In genomic region chr19:35180102-35180501, GRCm38 (mm10) we compare ENCODE assay signal across 24 mouse cellular contexts.
DNase-seq lines count a peak whose midpoint lies in the region; ATAC-seq and TF ChIP-seq lines count a peak whose summit lies in the region.
"Had no signal": no experiment of that assay in that cellular context is flagged by ENCODE, and none has a peak within 500 bp of the region (broad histone marks: within the 10 kb centered on the region; RNA-seq: fewer than 3 reads in every experiment).

No protein-coding gene starts in this region.

- in situ Hi-C loops in ES-E14 (cut with MboI; ENCODE audit: low sequenced_read_pairs in 2 of 2, unreplicated experiment in 2 of 2) = no loop called here

- 39% methylated on average over 1 of the region's 1 CpGs for WGBS in forebrain, embryonic 14.5 days
- 69% methylated on average over 1 of the region's 1 CpGs for WGBS in forebrain, embryonic 11.5 days

- H3K36me3 ChIP-seq in forebrain, embryonic 14.5 days (ENCODE audit: control insufficient read depth, insufficient read depth, low read length) = no peaks in the 10 kb centered on the region
- H3K36me3 ChIP-seq in forebrain, embryonic 11.5 days (ENCODE audit: control insufficient read depth, insufficient read depth, low read length) = no peaks in the 10 kb centered on the region
- H3K36me3 ChIP-seq in ES-E14 (ENCODE audit: control insufficient read depth, insufficient read depth, low read length, poor library complexity, severe bottlenecking) = no peaks in the 10 kb centered on the region
- H3K36me3 ChIP-seq: embryonic facial prominence, embryonic 13.5 days; embryonic facial prominence, embryonic 15.5 days; forebrain, embryonic 10.5 days; forebrain, embryonic 15.5 days had no signal

- no peak overlapping the region for H3K9ac ChIP-seq in forebrain, embryonic 14.5 days (ENCODE audit: low read length)
- no peak overlapping the region for H3K9ac ChIP-seq in forebrain, embryonic 11.5 days (ENCODE audit: low read length)
- no peak overlapping the region for H3K9ac ChIP-seq in ES-E14 (ENCODE audit: insufficient read depth, low read depth, low read length, poor library complexity, severe bottlenecking)
- H3K9ac ChIP-seq: embryonic facial prominence, embryonic 13.5 days; embryonic facial prominence, embryonic 15.5 days; forebrain, embryonic 15.5 days had no signal

- no peak for TF ChIP-seq POLR2A in brain, embryonic 14.5 days (IDR thresholded peaks at IDR 0.05; ENCODE audit: borderline replicate concordance, extremely low read depth, insufficient read depth, insufficient read length, poor library complexity, severe bottlenecking)

- H3K27me3 ChIP-seq in forebrain, embryonic 14.5 days (replicated peaks; ENCODE audit: control insufficient read depth, insufficient read depth, low read length) = no peaks in the 10 kb centered on the region
- H3K27me3 ChIP-seq in forebrain, embryonic 11.5 days (ENCODE audit: control insufficient read depth, insufficient read depth, low read length) = no peaks in the 10 kb centered on the region
- H3K27me3 ChIP-seq: embryonic facial prominence, embryonic 13.5 days; embryonic facial prominence, embryonic 15.5 days; forebrain, embryonic 15.5 days had no signal

- no peak overlapping the region for H3K4me3 ChIP-seq in forebrain, embryonic 14.5 days (ENCODE audit: low read depth, low read length)
- H3K4me3 ChIP-seq in forebrain, embryonic 11.5 days (ENCODE audit: low read depth, low read length) = no peak overlapping the region
- no peak overlapping the region for H3K4me3 ChIP-seq in ES-E14 (ENCODE audit: insufficient read depth in 1 of 2, low read depth in 1 of 2, low read length in 2 of 2, poor library complexity in 1 of 2, severe bottlenecking in 1 of 2)
- H3K4me3 ChIP-seq: embryonic facial prominence, embryonic 13.5 days; embryonic facial prominence, embryonic 15.5 days; erythroblast, embryonic 14.5 days; forebrain, embryonic 10.5 days; forebrain, embryonic 15.5 days had no signal

- DNase-seq in forebrain, embryonic 14.5 days (ENCODE audit: low spot score) = peak; percentile 27
- DNase-seq in forebrain, embryonic 11.5 days (ENCODE audit: low spot score) = no peak
- DNase-seq in ES-E14 (ENCODE audit: low read depth, low spot score) = peak; percentile 36
- peak; percentile 18 for DNase-seq in WW6 (ENCODE audit: low read depth, low spot score)
- DNase-seq in brain, embryonic 14.5 days (ENCODE audit: low read depth) = peak; percentile 41
- no peak for DNase-seq in spleen, adult 18-20 months
- DNase-seq in right cerebral cortex, adult 18-20 months = no peak
- DNase-seq: adrenal gland, adult 8-10 months; adrenal gland, postnatal 14 days; adrenal gland, postnatal 36 days; cerebellum, adult 11 months; cerebellum, adult 18-20 months; cerebellum, adult 8-10 months; cerebellum, adult 9-11 months; cerebellum, postnatal 14 days; cerebellum, postnatal 36 days; embryo, embryonic 11 days had no signal

- TF ChIP-seq CTCF in brain, embryonic 14.5 days (IDR thresholded peaks at IDR 0.05; ENCODE audit: borderline replicate concordance, extremely low read depth, insufficient read depth, insufficient read length) = no peak

- ATAC-seq in forebrain, embryonic 14.5 days = peak; percentile 26; the same call in 1 of the 2 replicates
- no peak for ATAC-seq in forebrain, embryonic 11.5 days (replicated peaks; ENCODE audit: low FRiP score)
- no peak for ATAC-seq in megakaryocyte progenitor cell, adult 5-6 weeks (replicated peaks; ENCODE audit: poor library complexity)
- ATAC-seq: activated CD4-positive, CD25-positive, alpha-beta regulatory T cell, adult 4 months; forebrain, embryonic 15.5 days had no signal

- H3K27ac ChIP-seq in forebrain, embryonic 14.5 days (ENCODE audit: low read depth, low read length) = no peak overlapping the region
- H3K27ac ChIP-seq in forebrain, embryonic 11.5 days (ENCODE audit: low read depth, low read length) = no peak overlapping the region
- H3K27ac ChIP-seq in ES-E14 (ENCODE audit: insufficient read depth, low read depth, low read length, poor library complexity, severe bottlenecking) = no peak overlapping the region
- H3K27ac ChIP-seq: embryonic facial prominence, embryonic 13.5 days; embryonic facial prominence, embryonic 15.5 days; forebrain, embryonic 10.5 days; forebrain, embryonic 15.5 days had no signal

- no peaks in the 10 kb centered on the region for H3K9me3 ChIP-seq in forebrain, embryonic 14.5 days (replicated peaks; ENCODE audit: control insufficient read depth, low read length)
- H3K9me3 ChIP-seq in forebrain, embryonic 11.5 days (ENCODE audit: control insufficient read depth, low read length) = no peaks in the 10 kb centered on the region
- no peaks in the 10 kb centered on the region for H3K9me3 ChIP-seq in ES-E14 (ENCODE audit: control insufficient read depth, insufficient read depth, low read depth, low read length)
- H3K9me3 ChIP-seq: embryonic facial prominence, embryonic 13.5 days; embryonic facial prominence, embryonic 15.5 days; forebrain, embryonic 10.5 days; forebrain, embryonic 15.5 days had no signal

- no peaks in the 10 kb centered on the region for H3K4me1 ChIP-seq in forebrain, embryonic 14.5 days (ENCODE audit: control insufficient read depth, insufficient read depth, low read length)
- H3K4me1 ChIP-seq in forebrain, embryonic 11.5 days (replicated peaks; ENCODE audit: control insufficient read depth, insufficient read depth, low read length) = no peaks in the 10 kb centered on the region
- H3K4me1 ChIP-seq in ES-E14 (ENCODE audit: control insufficient read depth in 2 of 2, insufficient read depth in 2 of 2, low read length in 2 of 2, poor library complexity in 1 of 2) = no peaks in the 10 kb centered on the region
- H3K4me1 ChIP-seq: embryonic facial prominence, embryonic 13.5 days; embryonic facial prominence, embryonic 15.5 days; forebrain, embryonic 10.5 days; forebrain, embryonic 15.5 days had no signal

- H3K4me2 ChIP-seq in forebrain, embryonic 14.5 days (ENCODE audit: low read length) = no peak overlapping the region
- no peak overlapping the region for H3K4me2 ChIP-seq in forebrain, embryonic 11.5 days (ENCODE audit: low read depth, low read length, severe bottlenecking)
- H3K4me2 ChIP-seq: embryonic facial prominence, embryonic 13.5 days; embryonic facial prominence, embryonic 15.5 days; forebrain, embryonic 15.5 days had no signal

TF ChIP-seq in ES-E14, 5 proteins besides CTCF, POLR2A, EP300 and RAD21:
- TF ChIP-seq ZC3H11A (IDR thresholded peaks at IDR 0.05; ENCODE audit: borderline replicate concordance, low read depth, low read length) = no peak
- no peak for TF ChIP-seq MAFK (IDR thresholded peaks at IDR 0.05; ENCODE audit: insufficient read depth, low read depth, low read length)
- TF ChIP-seq HCFC1 (IDR thresholded peaks at IDR 0.05; ENCODE audit: borderline replicate concordance, insufficient read depth, low read length) = no peak
- TF ChIP-seq CHD2 (IDR thresholded peaks at IDR 0.05; ENCODE audit: low read depth, low read length) = no peak
- TF ChIP-seq ZNF384 (IDR thresholded peaks at IDR 0.05; ENCODE audit: low read depth, low read length) = no peak

Comparison
In these comparisons a context has a peak if more than half of its experiments do, and no peak if none do; other contexts are left out.
1. DNase-seq: peak in forebrain, embryonic 14.5 days (single experiment), ES-E14 (single experiment), WW6 (single experiment) and brain, embryonic 14.5 days (single experiment); none in forebrain, embryonic 11.5 days (single experiment), spleen, adult 18-20 months (0 of 2) and right cerebral cortex, adult 18-20 months (single experiment).